Mouse (Mus musculus) heart, postnatal 4 days (tissue): ENCODE results near the gene Olfr495. TPM values are rescaled to one million over a fixed set of nuclear protein-coding genes. Genes with fewer than 3 reads are reported as not detected.

Experiments used
- DNase-seq: peaks from one replicate; pipeline ENCODE4 v3.0.0; 2021
- total RNA-seq, 2 experiments: library from RNA; stranded (reverse); gene quantifications; 2 replicates each; pipeline ENCODE4 v1.2.3; 2021

Gene Olfr495
- not detected for total RNA-seq

GRCm38 (mm10) chr7:108392867-108393266 is at the start of gene Olfr495:
Olfr495 (plus strand) TSS chr7:108393167.
- no peak for DNase-seq

GRCm38 (mm10) chr7:108346879-108347278 is 46.1 kb upstream of the Olfr495 start, which contains the start of gene Olfr493:
Olfr493 (minus strand) TSS chr7:108346979.
- DNase-seq: no peak

- no peak for DNase-seq
These were observed 27.9 kb upstream of the Olfr495 start, which contains the start of gene Olfr494 for GRCm38 (mm10) chr7:108365035-108365434. Olfr494 (plus strand) TSS chr7:108365335.

GRCm38 (mm10) chr7:108420121-108420520 is 27.2 kb downstream of the Olfr495 start, which contains the start of gene Olfr497:
Olfr497 (plus strand) TSS chr7:108420421.
- DNase-seq: no peak

Other genes with a start within 250 kb of the Olfr495 start
- not detected for gene Olfr485, start 233.3 kb upstream of the Olfr495 start, total RNA-seq
- gene Olfr486, start 220.4 kb upstream of the Olfr495 start, total RNA-seq: not detected
- not detected for gene Olfr487, start 178.5 kb upstream of the Olfr495 start, total RNA-seq
- gene Olfr488, start 134.8 kb upstream of the Olfr495 start, total RNA-seq: not detected
- gene Olfr490, start 104.2 kb upstream of the Olfr495 start, total RNA-seq: not detected
- gene Olfr491, start 79.7 kb upstream of the Olfr495 start, total RNA-seq: not detected
- gene Olfr492, start 69.5 kb upstream of the Olfr495 start, total RNA-seq: not detected
- not detected for gene Olfr493, start 46.2 kb upstream of the Olfr495 start, total RNA-seq
- not detected for gene Olfr494, start 27.8 kb upstream of the Olfr495 start, total RNA-seq
- gene Olfr497, start 27.3 kb downstream of the Olfr495 start, total RNA-seq: not detected
- not detected for gene Olfr498, start 72.2 kb downstream of the Olfr495 start, total RNA-seq
- gene Olfr502, start 131.9 kb downstream of the Olfr495 start, total RNA-seq: not detected
- gene Olfr503, start 151.4 kb downstream of the Olfr495 start, total RNA-seq: not detected
- not detected for gene Olfr504, start 172.6 kb downstream of the Olfr495 start, total RNA-seq
- not detected for gene Olfr506, start 217.6 kb downstream of the Olfr495 start, total RNA-seq
- not detected for gene Olfr507, start 228.6 kb downstream of the Olfr495 start, total RNA-seq
- not detected for gene Olfr508, start 236.8 kb downstream of the Olfr495 start, total RNA-seq